Mouse (Mus musculus) thymus, postnatal 36 days (tissue): ENCODE data around the gene Gm4763.
"Not testable (repeated sequence)": the region's sequence is repeated elsewhere in the genome, so short reads cannot be mapped to it uniquely, and the experiment has no call there.

Experiments
- DNase-seq, 2 experiments: peaks; one replicate each; pipeline ENCODE4 v3.0.0; 2022; ENCODE audit warnings: mixed read lengths in 2 of 2

Gm4763 gene

GRCm38 (mm10) chr7:24726808-24727207 lies at the start of gene Gm4763:
Gene Gm4763 (minus strand): TSS chr7:24726908.
- DNase-seq = not testable (repeated sequence)

DNA sequence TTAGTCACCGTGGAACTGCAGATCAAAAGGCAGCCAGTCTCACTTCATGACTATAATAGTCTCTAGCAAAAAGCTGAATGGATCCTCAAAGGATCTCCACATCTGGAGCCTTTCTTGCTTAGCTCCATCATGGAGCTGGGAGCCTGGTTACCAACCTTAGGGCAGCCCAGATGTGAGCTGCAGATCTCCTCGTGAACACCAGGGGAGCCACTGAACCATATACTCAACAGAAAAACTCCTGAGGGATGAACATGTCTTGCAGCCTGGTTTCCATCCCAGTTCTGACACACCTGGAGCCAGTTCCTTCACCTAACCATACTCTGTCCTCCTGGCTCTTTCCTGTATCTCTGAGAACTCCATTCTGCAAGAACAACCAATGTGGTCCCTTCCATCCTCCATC lies 49.4 kb upstream of the Gm4763 start:
- no peak for DNase-seq

DNA sequence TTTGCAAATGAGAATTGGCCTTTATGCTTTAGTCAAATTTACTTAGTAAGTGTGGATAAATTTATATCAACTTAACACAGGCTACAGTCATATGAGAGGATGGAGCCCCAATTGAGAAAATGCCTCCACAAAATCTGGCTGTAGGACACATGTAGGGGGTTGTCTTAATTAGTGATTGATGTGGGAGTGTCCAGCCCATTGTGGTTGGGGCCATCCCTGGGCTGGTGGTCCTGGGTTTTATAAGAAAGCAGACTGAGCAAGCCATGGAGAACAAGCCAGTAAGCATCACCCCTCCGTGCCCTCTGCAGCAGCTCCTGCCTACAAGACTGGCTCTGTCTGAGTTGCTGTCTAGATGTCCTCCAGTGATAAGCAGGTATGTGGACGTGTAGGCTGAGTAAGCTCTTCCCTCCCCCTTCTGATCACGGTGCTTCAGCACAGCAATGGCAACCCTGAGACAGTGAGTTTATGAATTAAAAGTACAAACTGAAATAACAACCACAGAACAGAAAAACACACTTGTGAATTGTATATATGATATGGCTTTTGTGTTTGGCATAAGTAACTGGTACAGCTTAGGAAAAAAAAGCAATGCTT lies 47.3 kb upstream of the Gm4763 start:
- DNase-seq = no peak

GRCm38 (mm10) chr7:24771361-24771760 lies 44.7 kb upstream of the Gm4763 start:
- DNase-seq = no peak

DNA sequence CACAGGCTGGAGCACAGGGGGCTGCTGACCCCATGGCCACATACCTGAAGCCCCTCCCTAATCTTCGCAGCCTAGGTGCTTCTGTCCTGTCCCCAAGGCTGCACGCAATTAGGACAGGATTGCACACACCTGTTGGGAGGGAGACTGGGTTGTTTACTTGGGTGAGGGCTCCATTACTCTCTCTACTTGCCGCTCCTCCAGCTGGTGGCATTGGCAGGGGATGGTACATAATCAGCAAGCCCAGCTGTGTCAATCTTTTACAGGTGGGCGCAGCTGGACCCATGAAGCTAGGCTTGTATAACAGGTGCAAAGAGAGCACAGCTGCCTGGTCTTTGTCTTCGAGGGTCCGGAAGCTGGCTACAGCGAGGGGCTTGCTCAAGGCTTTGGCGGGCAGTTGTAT lies 35.9 kb upstream of the Gm4763 start:
- no peak for DNase-seq

- no peak for DNase-seq
These were observed 34.5 kb upstream of the Gm4763 start for GRCm38 (mm10) chr7:24761161-24761560.

DNA sequence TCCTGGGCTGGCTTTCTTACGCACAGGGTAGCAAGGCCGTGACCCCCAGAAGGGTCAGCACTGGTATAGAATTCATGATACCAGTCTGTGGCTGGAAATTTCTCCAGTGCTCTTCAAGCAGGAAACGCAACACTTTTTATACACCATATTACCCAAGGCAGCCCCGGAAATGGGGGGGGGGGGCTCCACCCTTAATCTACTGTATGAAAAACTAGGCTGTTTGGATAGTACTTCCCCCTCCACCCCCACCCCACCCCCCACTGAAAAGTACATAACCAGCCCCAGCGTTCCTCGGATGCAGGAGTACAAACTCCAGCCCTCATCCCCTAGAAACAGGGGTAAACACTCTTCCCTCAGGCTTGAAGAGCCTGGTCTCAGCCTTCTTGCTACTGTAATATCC lies 33.5 kb upstream of the Gm4763 start, which contains the start of gene Cd177:
Gene Cd177, minus strand, starts transcription at position 101 of the 400 bp plus-strand sequence.
- no peak for DNase-seq

DNA sequence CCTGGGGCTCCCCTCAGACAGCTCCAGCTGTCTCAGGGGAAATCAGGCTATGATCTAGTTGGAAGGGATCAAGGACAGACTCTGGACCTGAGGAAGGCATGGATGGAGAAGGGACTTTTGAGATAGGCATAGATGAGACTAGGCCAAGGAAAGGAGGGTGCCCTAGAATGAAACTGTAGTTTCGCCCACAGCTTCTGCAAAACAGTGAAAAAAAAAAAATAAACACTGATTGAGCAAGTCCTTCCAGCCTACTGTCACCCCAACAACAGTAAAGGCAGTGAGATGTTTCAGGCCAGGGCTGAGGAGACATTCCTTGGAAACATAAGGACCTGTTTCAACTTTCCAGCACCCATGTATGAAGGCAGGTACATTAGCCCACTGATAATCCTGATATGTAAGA lies 31.8 kb upstream of the Gm4763 start:
- DNase-seq = no peak

- DNase-seq = no peak
These were observed 26.8 kb upstream of the Gm4763 start for GRCm38 (mm10) chr7:24753476-24753875.

DNA sequence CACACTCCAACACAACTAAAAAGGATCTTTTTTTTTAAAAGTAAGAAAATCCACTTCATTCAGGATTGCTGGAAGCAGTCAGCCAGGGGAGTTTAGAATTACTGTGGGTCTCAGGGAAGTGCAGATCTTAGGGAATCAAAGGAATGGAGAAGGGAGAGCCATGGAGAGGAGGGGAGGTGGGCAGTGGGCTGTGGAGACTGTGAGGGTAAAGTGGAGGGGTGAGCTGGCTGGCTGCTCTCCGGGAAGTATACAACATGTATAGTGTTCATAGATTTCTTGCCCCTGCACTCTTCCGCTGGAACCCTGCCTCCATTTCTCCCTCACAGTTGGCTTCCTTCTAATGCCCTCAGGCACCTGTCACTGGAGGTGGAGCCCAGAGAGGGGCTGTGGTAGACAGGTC lies 24.9 kb upstream of the Gm4763 start:
- no peak for DNase-seq

DNA sequence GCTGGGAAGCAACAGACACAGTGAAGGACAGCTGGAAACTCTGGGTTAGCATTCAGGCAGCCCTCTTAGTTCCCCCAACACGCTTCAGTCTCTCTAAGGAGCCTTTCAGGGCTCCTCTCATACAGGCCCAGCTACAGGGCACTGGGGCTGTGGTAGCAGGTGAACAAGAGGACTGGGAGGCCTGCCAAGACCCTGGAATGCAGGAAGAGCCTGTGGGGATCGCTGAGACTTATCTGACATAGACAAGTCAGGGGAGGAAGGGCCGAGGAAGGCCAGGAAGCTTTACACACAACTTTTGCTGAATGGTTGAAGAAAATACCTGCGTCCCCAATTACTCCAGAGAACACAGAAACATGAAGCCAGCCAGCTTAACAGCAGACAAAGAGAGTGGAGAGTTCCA lies 24.0 kb upstream of the Gm4763 start:
- DNase-seq = no peak

DNA sequence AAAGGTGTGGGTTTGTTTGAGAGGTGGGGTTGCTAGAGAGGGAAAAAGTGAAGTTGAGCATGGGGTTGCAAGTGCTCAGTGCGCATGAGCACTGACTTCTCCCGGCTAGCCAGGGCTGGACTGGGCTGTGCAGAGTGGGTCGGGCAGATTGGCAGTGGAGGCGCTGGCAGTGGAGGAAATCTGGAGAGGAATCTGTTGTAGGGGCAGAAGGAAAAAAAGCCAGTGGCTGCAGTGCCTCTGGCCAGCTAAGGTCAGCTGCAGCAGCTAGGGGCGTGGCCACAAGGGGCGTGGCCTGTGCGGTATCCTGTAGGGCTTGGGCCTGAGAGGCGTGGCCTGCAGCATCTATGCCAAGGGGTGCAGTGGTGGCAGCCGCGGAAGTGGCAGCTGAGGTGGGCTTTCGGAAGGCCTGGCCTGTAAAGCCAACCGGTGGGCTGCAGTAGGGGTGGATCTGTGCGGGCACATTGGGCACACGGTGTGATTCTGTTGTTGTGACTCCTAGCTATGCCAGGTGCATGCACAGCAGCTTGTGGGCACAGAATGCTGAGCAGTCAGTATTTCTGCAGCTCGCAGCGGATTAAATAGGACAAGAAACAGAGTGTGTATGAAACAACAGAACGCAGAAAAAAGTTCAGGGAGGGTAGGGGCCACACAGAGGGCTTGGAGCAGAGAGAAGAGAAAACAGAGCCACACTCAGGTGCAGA lies 9.4 kb upstream of the Gm4763 start:
- peak; percentile 4 to 25 for DNase-seq

GRCm38 (mm10) chr7:24715039-24715438 lies 11.7 kb downstream of the Gm4763 start:
- DNase-seq = no peak

GRCm38 (mm10) chr7:24708832-24709292 lies 17.8 kb downstream of the Gm4763 start, which contains the start of gene BC049730:
Gene BC049730 (plus strand): TSS chr7:24709242.
- DNase-seq = no peak

- not testable (repeated sequence) for DNase-seq
These were observed 23.9 kb downstream of the Gm4763 start for GRCm38 (mm10) chr7:24702841-24703240.

DNA sequence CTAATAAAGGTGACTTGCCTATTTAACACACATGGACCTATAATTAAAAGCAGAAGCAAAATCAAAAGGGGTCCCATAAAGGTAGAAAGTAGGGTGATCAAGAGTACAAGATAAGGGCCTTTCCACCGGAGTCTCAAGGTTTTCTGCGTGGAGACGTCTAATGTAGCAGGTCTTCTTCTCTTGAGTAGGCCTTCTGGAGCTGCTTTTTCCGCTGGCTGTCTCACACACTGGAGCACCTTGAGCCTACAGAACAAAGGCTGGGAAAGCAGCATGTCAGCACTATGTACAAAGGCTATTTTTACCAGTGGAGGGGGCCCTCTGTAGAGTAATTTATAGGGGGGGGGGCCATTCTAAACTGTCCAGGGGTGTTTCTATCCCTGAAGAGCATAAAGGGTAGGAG lies 28.8 kb downstream of the Gm4763 start:
- DNase-seq = not testable (repeated sequence)

- not testable (repeated sequence) for DNase-seq
These were observed 34.0 kb downstream of the Gm4763 start for GRCm38 (mm10) chr7:24692693-24693092.

DNA sequence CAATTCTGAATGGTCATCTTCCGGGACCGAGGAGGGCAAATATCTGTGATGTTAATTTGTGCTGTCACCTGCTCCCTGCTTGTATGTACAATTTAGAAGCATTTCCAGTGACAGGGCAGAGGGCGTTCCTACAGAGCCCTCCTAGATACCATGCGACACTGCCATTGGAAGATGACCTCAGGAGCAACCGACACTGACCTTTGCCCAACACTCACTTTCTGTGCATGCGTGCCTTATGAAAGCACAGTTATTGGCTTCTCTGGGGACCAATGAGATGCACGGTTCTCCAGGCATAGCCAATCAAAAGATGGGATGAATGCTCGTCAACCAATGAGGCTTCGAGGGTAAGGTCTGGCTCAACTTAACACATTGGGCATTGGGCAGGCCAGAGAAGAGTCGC lies 39.2 kb downstream of the Gm4763 start:
- not testable (repeated sequence) for DNase-seq

DNA sequence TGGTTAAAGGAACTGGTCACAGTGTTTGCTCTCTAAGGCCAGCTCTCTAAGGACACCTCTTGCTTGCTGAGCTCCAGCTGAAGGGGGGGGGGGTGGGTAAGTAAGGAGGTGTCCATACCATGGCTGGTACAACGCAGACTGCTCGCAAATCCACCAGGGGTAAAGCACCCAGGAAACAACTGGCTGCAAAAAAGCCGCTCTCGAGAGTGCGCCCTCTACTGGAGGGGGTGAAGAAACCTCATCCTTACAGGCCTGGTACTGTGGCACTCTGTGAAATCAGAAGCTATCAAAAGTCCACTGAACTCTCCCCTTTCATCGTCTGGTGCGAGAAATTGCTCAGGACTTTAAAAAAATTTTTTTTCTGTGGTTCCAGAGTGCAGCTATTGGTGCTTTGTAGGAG lies 42.6 kb downstream of the Gm4763 start:
- peak; percentile 30 to 31 for DNase-seq

- no peak for DNase-seq
These were observed 50.1 kb downstream of the Gm4763 start, which contains the start of gene Tex101 for GRCm38 (mm10) chr7:24676575-24676974. Gene Tex101 (minus strand): TSS chr7:24676675.

DNA sequence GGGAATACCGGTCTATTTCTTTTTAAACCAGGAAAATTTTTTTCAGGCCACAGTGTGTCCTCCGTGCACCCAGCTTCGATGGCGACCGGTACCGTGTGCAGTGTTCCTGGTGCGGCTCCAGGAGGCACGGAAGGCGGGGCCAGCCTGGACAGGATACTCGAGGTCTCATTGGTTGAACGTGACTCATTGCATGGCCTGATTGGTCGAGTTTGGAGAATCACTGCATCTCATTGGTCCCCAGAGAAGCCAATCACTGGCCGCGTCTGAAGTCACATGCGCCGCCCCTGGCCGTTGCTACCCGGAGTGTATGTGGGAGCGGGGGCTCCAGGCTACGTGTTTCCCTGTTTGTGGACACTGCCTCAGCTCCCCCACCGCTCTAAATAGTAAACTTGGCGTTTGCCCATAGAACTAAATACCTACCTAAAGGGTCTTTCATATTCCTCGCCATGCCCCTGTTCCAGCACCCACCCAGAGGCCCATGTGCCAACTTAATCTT lies 54.7 kb downstream of the Gm4763 start:
- DNase-seq = no peak
